Mouse (Mus musculus): ENCODE data around the gene Cfb. TPM values are rescaled to one million over a fixed set of nuclear protein-coding genes. Genes with fewer than 3 reads are reported as not detected.

The Cfb gene
- polyA plus RNA-seq, 1 experiment from 2014 or later, result 84.8 TPM

DNA sequence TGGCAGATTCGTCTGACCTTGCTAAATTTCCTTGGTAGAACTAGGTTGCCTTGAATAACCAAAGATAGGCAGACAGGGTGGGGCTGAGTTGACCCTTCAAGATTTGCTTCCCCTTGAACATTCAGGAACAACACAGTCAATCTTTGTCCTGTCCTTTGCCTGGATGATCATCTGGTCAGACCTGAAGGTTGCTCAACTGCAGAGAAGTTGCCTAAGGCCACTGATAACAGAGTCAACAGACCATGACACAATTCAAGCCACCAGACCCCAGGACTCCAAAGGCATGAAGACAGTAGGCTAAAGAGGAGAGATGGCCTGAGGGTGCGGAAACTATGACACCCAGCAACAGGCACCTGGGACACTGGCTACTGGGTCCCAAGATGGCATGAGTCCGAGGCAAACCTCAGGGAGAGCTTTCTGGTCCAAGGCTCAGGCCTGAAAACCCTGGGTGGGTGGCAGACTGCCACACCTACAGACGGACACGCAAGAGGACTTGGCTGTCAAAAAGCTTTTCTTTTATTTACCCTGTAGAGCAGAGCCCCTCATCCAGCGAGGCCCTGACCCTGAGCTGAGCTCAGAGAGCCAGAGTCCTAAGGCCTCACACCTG, 53.6 kb downstream of the Cfb start:
- H3K27me3 ChIP-seq (replicated peaks; ENCODE audit: control insufficient read depth, insufficient read depth, low read length), result no peaks in the 10 kb centered on the region
- 87% methylated on average over 6 of the region's 6 CpGs for WGBS
- H3K4me3 ChIP-seq (ENCODE audit: low read depth, low read length), result no peak overlapping the region
- H3K9me3 ChIP-seq (ENCODE audit: control insufficient read depth), result no peaks in the 10 kb centered on the region
- H3K4me2 ChIP-seq (replicated peaks; ENCODE audit: low read depth), result no peak overlapping the region
- H3K27ac ChIP-seq (ENCODE audit: low read depth, low read length), result no peak overlapping the region
- no peak overlapping the region for H3K9ac ChIP-seq (ENCODE audit: low read depth, low read length)
- no peak for TF ChIP-seq CTCF (IDR thresholded peaks at IDR 0.05; ENCODE audit: low read depth)
- H3K36me3 ChIP-seq (ENCODE audit: control insufficient read depth, insufficient read depth), result no peaks in the 10 kb centered on the region
- ATAC-seq, result no peak
- H3K4me1 ChIP-seq (replicated peaks; ENCODE audit: control insufficient read depth, insufficient read depth, low read length), result no peaks in the 10 kb centered on the region

DNA sequence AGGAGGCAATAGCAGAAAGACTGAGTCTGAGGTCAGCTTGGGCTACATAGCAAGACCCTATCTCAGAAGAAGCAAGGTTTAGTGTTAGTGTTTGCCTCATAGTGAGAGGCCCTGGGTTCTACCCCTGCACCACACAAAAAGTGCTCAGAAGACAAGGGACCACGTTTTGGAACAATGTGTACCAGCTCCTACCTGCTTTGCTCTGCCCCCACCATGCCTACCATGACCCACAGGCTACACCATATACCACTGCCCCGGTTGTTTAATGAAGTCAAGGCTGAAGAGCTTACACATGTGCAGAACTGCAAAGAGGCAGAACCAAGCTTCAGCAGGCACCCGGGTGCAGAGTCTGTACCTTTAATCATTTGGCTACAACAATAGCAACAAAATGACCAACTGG, 55.1 kb downstream of the Cfb start:
- Histone ChIP-seq H3K4me2 (replicated peaks; ENCODE audit: low read depth) (no peak overlapping the region), H3K27me3 (replicated peaks; ENCODE audit: control insufficient read depth, insufficient read depth, low read length) (no peaks in the 10 kb centered on the region), H3K27ac (ENCODE audit: low read depth, low read length) (no peak overlapping the region), H3K9ac (ENCODE audit: low read depth, low read length) (no peak overlapping the region), H3K36me3 (ENCODE audit: control insufficient read depth, insufficient read depth) (no peaks in the 10 kb centered on the region), H3K9me3 (ENCODE audit: control insufficient read depth) (no peaks in the 10 kb centered on the region), H3K4me3 (ENCODE audit: low read depth, low read length) (no peak overlapping the region), H3K4me1 (replicated peaks; ENCODE audit: control insufficient read depth, insufficient read depth, low read length) (no peaks in the 10 kb centered on the region)
- TF ChIP-seq CTCF (IDR thresholded peaks at IDR 0.05; ENCODE audit: low read depth), result no peak
- no peak for ATAC-seq
- WGBS, result 61% methylated on average over 3 of the region's 3 CpGs

Small RNA genes within 50 kb of the gene (microRNA-seq; reads per million reads assigned to microRNA genes)
- gene Mir6970, result not detected
- 4.6 reads per million, percentile 11 among the genes with 10 or more reads in this experiment for gene Mir6971
- gene Mir6972, result not detected

Other genes with a start within 250 kb of the Cfb start
- 2.5 and 2.7 TPM in 2 replicates for gene Egfl8, start 246.5 kb downstream of the Cfb start, polyA plus RNA-seq (2015; fragmentation: Nextera tagmentation; extraction: Ambion mirVana)
- 17.2 and 18.0 TPM in 2 replicates for gene Ppt2, start 234.0 kb downstream of the Cfb start, polyA plus RNA-seq (2015; fragmentation: Nextera tagmentation; extraction: Ambion mirVana)
- gene Prrt1, start 233.0 kb downstream of the Cfb start, polyA plus RNA-seq (2015; fragmentation: Nextera tagmentation; extraction: Ambion mirVana), result 0.27 and 0.47 TPM in 2 replicates
- gene Fkbpl, start 217.8 kb downstream of the Cfb start, polyA plus RNA-seq (2015; fragmentation: Nextera tagmentation; extraction: Ambion mirVana), result 8.8 and 9.2 TPM in 2 replicates
- 22.9 and 23.1 TPM in 2 replicates for gene Atf6b, start 215.4 kb downstream of the Cfb start, polyA plus RNA-seq (2015; fragmentation: Nextera tagmentation; extraction: Ambion mirVana)
- 1.4 and 1.9 TPM in 2 replicates for gene Tnxb, start 192.0 kb downstream of the Cfb start, polyA plus RNA-seq (2015; fragmentation: Nextera tagmentation; extraction: Ambion mirVana)
- 1.2 and 1.6 TPM in 2 replicates for gene C4b, start 118.6 kb downstream of the Cfb start, polyA plus RNA-seq (2015; fragmentation: Nextera tagmentation; extraction: Ambion mirVana)
- gene Cyp21a1, start 58.0 kb downstream of the Cfb start, polyA plus RNA-seq (2015; fragmentation: Nextera tagmentation; extraction: Ambion mirVana), result 0.18 and 0.25 TPM in 2 replicates
- gene Stk19, start 25.6 kb downstream of the Cfb start, polyA plus RNA-seq (2015; fragmentation: Nextera tagmentation; extraction: Ambion mirVana), result 29.1 and 34.0 TPM in 2 replicates
- 42.5 and 44.2 TPM in 2 replicates for gene Dxo, start 25.5 kb downstream of the Cfb start, polyA plus RNA-seq (2015; fragmentation: Nextera tagmentation; extraction: Ambion mirVana)
- gene Skiv2l, start 12.3 kb downstream of the Cfb start, polyA plus RNA-seq (2015; fragmentation: Nextera tagmentation; extraction: Ambion mirVana), result 18.3 and 20.8 TPM in 2 replicates
- gene Nelfe, start 12.1 kb downstream of the Cfb start, polyA plus RNA-seq (2015; fragmentation: Nextera tagmentation; extraction: Ambion mirVana), result 55.7 and 57.8 TPM in 2 replicates
- 0.74 and 1.1 TPM in 2 replicates for gene Zbtb12, start 17.0 kb upstream of the Cfb start, polyA plus RNA-seq (2015; fragmentation: Nextera tagmentation; extraction: Ambion mirVana)
- not detected in 2 replicates for gene Gm20547, start 19.5 kb upstream of the Cfb start, polyA plus RNA-seq (2015; fragmentation: Nextera tagmentation; extraction: Ambion mirVana)
- gene C2, start 35.7 kb upstream of the Cfb start, polyA plus RNA-seq (2015; fragmentation: Nextera tagmentation; extraction: Ambion mirVana), result 60.3 and 66.2 TPM in 2 replicates
- gene Ehmt2, start 36.0 kb upstream of the Cfb start, polyA plus RNA-seq (2015; fragmentation: Nextera tagmentation; extraction: Ambion mirVana), result 35.8 and 40.3 TPM in 2 replicates
- gene Slc44a4, start 51.9 kb upstream of the Cfb start, polyA plus RNA-seq (2015; fragmentation: Nextera tagmentation; extraction: Ambion mirVana), result 119 and 128 TPM in 2 replicates
- gene Neu1, start 68.7 kb upstream of the Cfb start, polyA plus RNA-seq (2015; fragmentation: Nextera tagmentation; extraction: Ambion mirVana), result 522 and 580 TPM in 2 replicates
- 0.64 and 1.1 TPM in 2 replicates for gene Hspa1b, start 96.7 kb upstream of the Cfb start, polyA plus RNA-seq (2015; fragmentation: Nextera tagmentation; extraction: Ambion mirVana)
- 0.43 TPM in 1 of 2 replicates, not detected in the other for gene Gm20481, start 107.4 kb upstream of the Cfb start, polyA plus RNA-seq (2015; fragmentation: Nextera tagmentation; extraction: Ambion mirVana)
- gene Hspa1a, start 109.6 kb upstream of the Cfb start, polyA plus RNA-seq (2015; fragmentation: Nextera tagmentation; extraction: Ambion mirVana), result 6.4 and 6.5 TPM in 2 replicates
- gene Hspa1l, start 110.2 kb upstream of the Cfb start, polyA plus RNA-seq (2015; fragmentation: Nextera tagmentation; extraction: Ambion mirVana), result 0.22 and 0.25 TPM in 2 replicates
- gene Lsm2, start 119.3 kb upstream of the Cfb start, polyA plus RNA-seq (2015; fragmentation: Nextera tagmentation; extraction: Ambion mirVana), result 70.6 and 76.6 TPM in 2 replicates
- 74.0 and 84.2 TPM in 2 replicates for gene Vars, start 138.5 kb upstream of the Cfb start, polyA plus RNA-seq (2015; fragmentation: Nextera tagmentation; extraction: Ambion mirVana)
- gene Vwa7, start 154.1 kb upstream of the Cfb start, polyA plus RNA-seq (2015; fragmentation: Nextera tagmentation; extraction: Ambion mirVana), result 0.12 and 0.20 TPM in 2 replicates
- 3.2 and 4.6 TPM in 2 replicates for gene Sapcd1, start 165.5 kb upstream of the Cfb start, polyA plus RNA-seq (2015; fragmentation: Nextera tagmentation; extraction: Ambion mirVana)
- 1.4 and 3.0 TPM in 2 replicates for gene Msh5, start 184.2 kb upstream of the Cfb start, polyA plus RNA-seq (2015; fragmentation: Nextera tagmentation; extraction: Ambion mirVana)
- 290 and 312 TPM in 2 replicates for gene Clic1, start 187.4 kb upstream of the Cfb start, polyA plus RNA-seq (2015; fragmentation: Nextera tagmentation; extraction: Ambion mirVana)
- gene Ddah2, start 196.5 kb upstream of the Cfb start, polyA plus RNA-seq (2015; fragmentation: Nextera tagmentation; extraction: Ambion mirVana), result 62.0 and 68.3 TPM in 2 replicates
- gene Ly6g6c, start 202.9 kb upstream of the Cfb start, polyA plus RNA-seq (2015; fragmentation: Nextera tagmentation; extraction: Ambion mirVana), result 0.12 TPM in 1 of 2 replicates, not detected in the other
- 0.13 and 0.17 TPM in 2 replicates for gene Mpig6b, start 203.7 kb upstream of the Cfb start, polyA plus RNA-seq (2015; fragmentation: Nextera tagmentation; extraction: Ambion mirVana)
- 2.2 TPM in 2 replicates for gene Ly6g6e, start 214.4 kb upstream of the Cfb start, polyA plus RNA-seq (2015; fragmentation: Nextera tagmentation; extraction: Ambion mirVana)
- gene Ly6g6d, start 215.5 kb upstream of the Cfb start, polyA plus RNA-seq (2015; fragmentation: Nextera tagmentation; extraction: Ambion mirVana), result 3.8 and 4.9 TPM in 2 replicates
- not detected in 2 replicates for gene Ly6g6f, start 223.1 kb upstream of the Cfb start, polyA plus RNA-seq (2015; fragmentation: Nextera tagmentation; extraction: Ambion mirVana)
- gene Abhd16a, start 226.7 kb upstream of the Cfb start, polyA plus RNA-seq (2015; fragmentation: Nextera tagmentation; extraction: Ambion mirVana), result 101 and 103 TPM in 2 replicates
- gene Ly6g5c, start 245.8 kb upstream of the Cfb start, polyA plus RNA-seq (2015; fragmentation: Nextera tagmentation; extraction: Ambion mirVana), result not detected in 2 replicates